Mouse (Mus musculus) hindbrain, postnatal 0 days (tissue): ENCODE measurements around the gene Exoc4. TPM values are rescaled to one million over a fixed set of nuclear protein-coding genes. Genes with fewer than 3 reads are reported as not detected.

ENCODE experiments used
- ATAC-seq: fragments of 200-750 bp; cut with Nextera tagmentation; 2 replicates; pipeline ENCODE4 v1.8.0; 2017; ENCODE audit warnings: mild to moderate bottlenecking, moderate TSS enrichment, moderate library complexity
- DNase-seq: peaks from one replicate; pipeline ENCODE4 v3.0.0-alpha.2; 2015; ENCODE audit warnings: low spot score
- H3K27ac ChIP-seq: fragments of 300-500 bp; sonication (generic); 2 replicates; pipeline ENCODE4 v1.5.1; 2014; ENCODE audit warnings: mild to moderate bottlenecking
- H3K27me3 ChIP-seq: fragments of 300-500 bp; sonication (generic); 2 replicates; pipeline ENCODE4 v1.6.1; 2014; ENCODE audit warnings: low read length, mixed read lengths; ENCODE audit not compliant: insufficient read depth
- H3K36me3 ChIP-seq: fragments of 300-500 bp; sonication (generic); 2 replicates; pipeline ENCODE4 v1.6.1; 2014; ENCODE audit warnings: low read length, mixed read lengths; ENCODE audit not compliant: insufficient read depth
- H3K4me1 ChIP-seq: fragments of 300-500 bp; sonication (generic); 2 replicates; pipeline ENCODE4 v1.6.1; 2014; ENCODE audit warnings: antibody characterized with exemption, low read length, mixed read lengths; ENCODE audit not compliant: insufficient read depth
- H3K4me2 ChIP-seq: fragments of 300-500 bp; sonication (generic); 2 replicates; pipeline ENCODE4 v1.6.1; 2014; ENCODE audit warnings: low read depth, mild to moderate bottlenecking, low read length, moderate library complexity, mixed read lengths
- H3K4me3 ChIP-seq: fragments of 300-500 bp; sonication (generic); 2 replicates; pipeline ENCODE4 v1.5.1; 2014; ENCODE audit warnings: low read length
- H3K9ac ChIP-seq: fragments of 300-500 bp; sonication (generic); replicated peaks from 2 replicates; pipeline ENCODE4 v1.6.1; 2014; ENCODE audit warnings: mild to moderate bottlenecking, low read length, moderate library complexity, mixed read lengths
- H3K9me3 ChIP-seq: fragments of 300-500 bp; sonication (generic); 2 replicates; pipeline ENCODE4 v1.6.1; 2016; ENCODE audit warnings: low read length, mixed read lengths
- CTCF ChIP-seq: IDR thresholded peaks from 2 replicates; pipeline ENCODE4 v1.5.1; 2016; ENCODE audit warnings: antibody characterized with exemption, control low read depth, low read depth
- WGBS: fragments of 180-500 bp; shearing (Covaris S2); extraction: QIAGEN DNeasy Blood & Tissue Kit; methylation state at CpG from one replicate; pipeline ENCODE4 v1.1.7; 2014; 5-methylcytosine and 5-hydroxymethylcytosine counted together
- polyA plus RNA-seq: library from polyadenylated mRNA; unstranded; fragments of >200 nt; fragmentation: Nextera tagmentation; extraction: Ambion mirVana; gene quantifications from 2 replicates; pipeline ENCODE4 v1.2.1, GENCODE M21; 2015
- total RNA-seq: library from RNA; depleted of rRNA; stranded (reverse); fragments of >200 nt; gene quantifications from 2 replicates; pipeline ENCODE4 v1.2.3, GENCODE M21; 2014

Gene Exoc4
- total and polyA plus RNA-seq, 2 experiments from 2014 or later = 30.0 to 70.6 TPM

GRCm38 (mm10) chr6:33264388-33264787, 15.5 kb downstream of the Exoc4 start:
- no peak for DNase-seq
- H3K27ac ChIP-seq = no peak overlapping the region
- H3K9me3 ChIP-seq = no peaks in the 10 kb centered on the region
- no peak overlapping the region for H3K9ac ChIP-seq
- H3K4me2 ChIP-seq = no peak overlapping the region
- H3K4me3 ChIP-seq = no peak overlapping the region
- H3K36me3 ChIP-seq = peaks cover 6% of the 10 kb centered on the region
- WGBS = 83% methylated on average over 2 of the region's 2 CpGs
- TF ChIP-seq CTCF = no peak
- H3K27me3 ChIP-seq = no peaks in the 10 kb centered on the region
- no peak for ATAC-seq
- no peaks in the 10 kb centered on the region for H3K4me1 ChIP-seq

- Histone ChIP-seq H3K9ac (no peak overlapping the region), H3K4me1 (no peaks in the 10 kb centered on the region), H3K27ac (no peak overlapping the region), H3K36me3 (peaks cover 6% of the 10 kb centered on the region), H3K9me3 (no peaks in the 10 kb centered on the region), H3K4me2 (no peak overlapping the region), H3K27me3 (no peaks in the 10 kb centered on the region), H3K4me3 (no peak overlapping the region)
- DNase-seq (no peak), ATAC-seq (no peak)
- TF ChIP-seq CTCF = no peak
- 87% methylated on average over 6 of the region's 6 CpGs for WGBS
Observed at GRCm38 (mm10) chr6:33267571-33267970, 18.7 kb downstream of the Exoc4 start.

- no peak for ATAC-seq
- no peaks in the 10 kb centered on the region for H3K27me3 ChIP-seq
- peak; percentile 9 for DNase-seq
Observed at GRCm38 (mm10) chr6:33283523-33283922, 34.6 kb downstream of the Exoc4 start.

GRCm38 (mm10) chr6:33283936-33284335, 35.1 kb downstream of the Exoc4 start:
- Histone ChIP-seq H3K27ac (no peak overlapping the region), H3K4me3 (no peak overlapping the region), H3K9ac (no peak overlapping the region), H3K4me2 (no peak overlapping the region), H3K36me3 (no peaks in the 10 kb centered on the region), H3K27me3 (no peaks in the 10 kb centered on the region), H3K4me1 (no peaks in the 10 kb centered on the region), H3K9me3 (no peaks in the 10 kb centered on the region)
- WGBS = 66% methylated on average over 4 of the region's 4 CpGs
- ATAC-seq (no peak), DNase-seq (no peak)
- TF ChIP-seq CTCF = no peak

More at GRCm38 (mm10) chr6:33283523-33283922, 34.6 kb downstream of the Exoc4 start:
- 50% methylated on average over 3 of the region's 3 CpGs for WGBS
- H3K9ac ChIP-seq = no peak overlapping the region
- H3K4me1 ChIP-seq = no peaks in the 10 kb centered on the region
- no peaks in the 10 kb centered on the region for H3K9me3 ChIP-seq
- H3K4me3 ChIP-seq = no peak overlapping the region
- TF ChIP-seq CTCF = no peak
- H3K36me3 ChIP-seq = no peaks in the 10 kb centered on the region
- H3K4me2 ChIP-seq = no peak overlapping the region
- 0 out of 2 replicates have a peak overlapping the region, but pooled peaks have one; percentile 13 for H3K27ac ChIP-seq

- Histone ChIP-seq H3K9me3 (no peaks in the 10 kb centered on the region), H3K36me3 (no peaks in the 10 kb centered on the region), H3K4me3 (no peak overlapping the region), H3K27ac (no peak overlapping the region), H3K9ac (no peak overlapping the region), H3K4me1 (no peaks in the 10 kb centered on the region), H3K4me2 (no peak overlapping the region), H3K27me3 (no peaks in the 10 kb centered on the region)
- 88% methylated on average over 6 of the region's 6 CpGs for WGBS
- no peak for TF ChIP-seq CTCF
- DNase-seq (no peak), ATAC-seq (no peak)
Observed at GRCm38 (mm10) chr6:33286376-33286775, 37.5 kb downstream of the Exoc4 start.

- Histone ChIP-seq H3K4me1 (no peaks in the 10 kb centered on the region), H3K27me3 (no peaks in the 10 kb centered on the region), H3K4me3 (no peak overlapping the region), H3K36me3 (no peaks in the 10 kb centered on the region), H3K4me2 (no peak overlapping the region), H3K27ac (no peak overlapping the region), H3K9me3 (no peaks in the 10 kb centered on the region), H3K9ac (no peak overlapping the region)
- ATAC-seq = no peak
- DNase-seq = peak; percentile 54
- WGBS = 60% methylated on average over 2 of the region's 2 CpGs
- TF ChIP-seq CTCF = no peak
Observed at GRCm38 (mm10) chr6:33294626-33295025, 45.7 kb downstream of the Exoc4 start.

- no peak overlapping the region for H3K27ac ChIP-seq
- DNase-seq (no peak), ATAC-seq (no peak)
- H3K36me3 ChIP-seq = no peaks in the 10 kb centered on the region
- H3K9me3 ChIP-seq = no peaks in the 10 kb centered on the region
- H3K4me1 ChIP-seq = no peaks in the 10 kb centered on the region
- no peak overlapping the region for H3K4me2 ChIP-seq
- no peak overlapping the region for H3K9ac ChIP-seq
- 90% methylated on average over 3 of the region's 3 CpGs for WGBS
- H3K4me3 ChIP-seq = no peak overlapping the region
- TF ChIP-seq CTCF = peak; percentile 11
- H3K27me3 ChIP-seq = no peaks in the 10 kb centered on the region
Observed at GRCm38 (mm10) chr6:33297566-33297965, 48.7 kb downstream of the Exoc4 start.
